Mouse (Mus musculus) heart, adult 11 months (tissue): Measurements from ENCODE around the gene Stub1.

ENCODE experiments used
- DNase-seq: peaks from one replicate; pipeline ENCODE4 v3.0.0; 2022

The Stub1 gene

GRCm38 (mm10) chr17:25867836-25868600, 34.8 kb upstream of the Stub1 start:
- DNase-seq: peak; percentile 98

- DNase-seq: no peak
Observed at GRCm38 (mm10) chr17:25867509-25867835, 34.3 kb upstream of the Stub1 start.

GRCm38 (mm10) chr17:25866172-25866571, 33.0 kb upstream of the Stub1 start:
- DNase-seq: peak; percentile 96

DNA sequence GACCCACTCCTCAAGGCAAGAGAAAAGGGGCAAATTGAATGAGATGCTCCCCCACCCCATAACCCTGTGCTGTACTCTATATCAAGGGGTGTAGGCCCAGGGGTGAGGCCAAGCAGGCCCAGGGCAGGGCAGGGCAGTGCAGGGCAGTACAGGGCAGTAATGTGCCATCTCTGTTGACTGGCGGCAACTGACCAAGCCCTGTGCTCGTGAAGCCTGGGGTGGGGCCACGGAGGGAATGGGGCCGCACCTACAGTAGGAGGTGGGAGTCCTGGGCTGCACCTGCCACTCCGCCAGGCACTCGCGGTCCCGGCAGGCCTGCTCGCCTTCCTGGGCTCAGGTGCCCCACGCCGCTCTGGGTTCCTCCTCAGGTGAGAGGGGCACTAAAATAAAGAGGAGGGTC, 32.1 kb upstream of the Stub1 start:
- DNase-seq: no peak

DNA sequence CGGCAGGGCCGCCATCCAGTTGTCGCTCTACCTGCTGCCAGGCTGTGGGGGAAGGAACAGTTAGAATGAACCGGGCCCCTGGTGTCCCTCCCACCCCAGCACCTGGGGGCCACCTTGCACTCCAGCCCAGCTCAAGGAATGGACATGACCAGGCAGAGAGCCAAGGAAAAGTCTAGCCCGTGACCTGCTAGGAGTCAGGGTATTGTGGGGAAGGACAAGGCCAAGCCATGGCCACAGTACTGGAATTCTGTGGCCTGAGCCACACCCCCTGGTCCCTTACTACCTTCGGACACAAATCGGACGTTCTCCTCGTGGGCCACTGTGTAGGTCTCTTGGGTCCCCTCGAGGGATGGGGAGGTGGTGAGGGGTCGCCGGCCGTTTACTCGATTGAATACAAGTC, 31.1 kb upstream of the Stub1 start:
- no peak for DNase-seq

DNA sequence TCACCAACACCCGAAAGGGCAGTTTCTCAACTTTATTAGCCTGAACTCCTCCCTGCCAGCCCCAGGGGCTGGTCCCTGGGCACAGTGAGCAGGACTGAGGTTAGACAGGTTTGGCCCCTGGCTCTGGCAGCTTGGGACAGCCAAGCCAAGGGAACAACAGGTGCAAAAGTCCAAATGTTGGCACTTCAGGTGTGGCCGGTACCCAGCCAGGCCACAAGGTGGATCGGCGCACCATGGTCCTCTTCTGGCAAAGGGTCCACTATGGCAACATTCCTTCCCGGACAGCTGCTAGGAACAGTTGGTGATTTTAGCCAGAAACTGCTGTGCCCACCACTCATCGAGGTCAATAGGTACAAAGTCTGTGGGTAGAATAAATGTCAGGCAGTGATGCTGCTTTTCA, 30.5 kb upstream of the Stub1 start:
- no peak for DNase-seq

GRCm38 (mm10) chr17:25861704-25862612, 28.8 kb upstream of the Stub1 start:
- no peak for DNase-seq

DNA sequence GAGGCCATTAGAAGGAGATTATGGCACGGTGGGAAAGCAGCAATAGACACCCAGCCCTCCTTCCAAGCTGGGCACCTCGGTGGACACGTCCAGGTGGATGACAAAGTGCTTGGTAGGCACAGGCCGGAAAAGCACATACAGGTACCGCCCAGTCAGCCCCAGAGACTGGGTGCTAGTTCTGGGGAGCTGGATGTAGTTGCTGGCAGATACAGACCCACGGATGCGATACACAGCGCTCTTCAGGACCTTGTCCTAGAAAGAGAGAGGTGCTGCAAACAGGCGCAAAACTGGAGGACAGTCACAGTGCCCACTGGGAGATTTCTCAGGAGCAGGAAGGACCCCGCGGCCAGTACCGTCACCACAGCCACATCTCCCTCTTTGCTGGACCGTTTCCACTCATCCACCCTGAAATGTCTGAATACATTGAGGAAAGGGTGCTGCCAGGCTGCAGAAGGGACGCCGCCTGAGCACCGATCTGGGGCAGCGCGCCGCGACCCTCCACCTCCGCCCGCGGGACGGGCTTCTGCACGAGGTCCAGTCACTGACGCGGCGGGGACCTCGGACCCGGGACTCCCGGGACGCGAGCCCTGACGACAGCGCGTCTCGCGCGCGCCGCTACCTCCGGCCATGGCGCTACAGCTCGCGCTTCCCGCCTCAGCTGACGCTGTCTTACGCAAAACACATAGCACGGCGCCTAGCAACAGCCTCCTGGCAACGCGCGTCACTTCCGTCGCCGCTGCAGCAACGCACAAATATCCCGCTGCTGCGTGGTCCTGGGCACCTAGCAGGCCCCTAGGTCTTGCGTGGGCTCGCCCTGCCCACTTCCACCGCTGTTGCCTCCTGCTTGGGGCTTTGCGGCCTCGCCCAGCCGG, 27.9 kb upstream of the Stub1 start, which contains the start of gene Wdr90:
TSS of gene Wdr90 (minus strand) at position 670 of the 872 bp plus-strand sequence.
- peak; percentile 99 for DNase-seq

- DNase-seq: no peak
Observed at GRCm38 (mm10) chr17:25860229-25860628, 27.0 kb upstream of the Stub1 start.

- peak; percentile 100 for DNase-seq
Observed at GRCm38 (mm10) chr17:25844396-25844901, 11.2 kb upstream of the Stub1 start, which contains the start of gene Rhot2. TSS of gene Rhot2 (minus strand) at chr17:25844851.

- DNase-seq: no peak
Observed at GRCm38 (mm10) chr17:25843636-25844395, 10.6 kb upstream of the Stub1 start.

DNA sequence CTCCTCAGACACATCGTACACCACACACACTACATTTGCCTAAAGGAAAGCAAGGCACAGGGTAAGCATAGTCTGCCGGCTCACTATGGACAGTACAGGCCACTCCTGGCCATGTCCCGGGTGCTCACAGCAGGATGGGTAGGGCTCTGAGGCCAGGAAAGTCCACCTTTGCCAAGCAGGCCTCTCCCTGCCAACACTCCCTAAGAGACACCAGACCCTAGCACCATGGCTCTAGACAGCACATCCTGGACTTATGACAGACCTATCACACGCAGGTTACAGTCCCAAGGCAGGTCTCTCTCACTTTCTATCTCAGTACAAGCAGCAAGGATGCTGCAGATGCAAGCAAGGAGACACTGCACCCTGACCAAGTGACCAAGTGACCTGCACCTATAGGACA, 9.9 kb upstream of the Stub1 start:
- DNase-seq: no peak

GRCm38 (mm10) chr17:25842509-25842908, 9.3 kb upstream of the Stub1 start:
- DNase-seq: no peak

DNA sequence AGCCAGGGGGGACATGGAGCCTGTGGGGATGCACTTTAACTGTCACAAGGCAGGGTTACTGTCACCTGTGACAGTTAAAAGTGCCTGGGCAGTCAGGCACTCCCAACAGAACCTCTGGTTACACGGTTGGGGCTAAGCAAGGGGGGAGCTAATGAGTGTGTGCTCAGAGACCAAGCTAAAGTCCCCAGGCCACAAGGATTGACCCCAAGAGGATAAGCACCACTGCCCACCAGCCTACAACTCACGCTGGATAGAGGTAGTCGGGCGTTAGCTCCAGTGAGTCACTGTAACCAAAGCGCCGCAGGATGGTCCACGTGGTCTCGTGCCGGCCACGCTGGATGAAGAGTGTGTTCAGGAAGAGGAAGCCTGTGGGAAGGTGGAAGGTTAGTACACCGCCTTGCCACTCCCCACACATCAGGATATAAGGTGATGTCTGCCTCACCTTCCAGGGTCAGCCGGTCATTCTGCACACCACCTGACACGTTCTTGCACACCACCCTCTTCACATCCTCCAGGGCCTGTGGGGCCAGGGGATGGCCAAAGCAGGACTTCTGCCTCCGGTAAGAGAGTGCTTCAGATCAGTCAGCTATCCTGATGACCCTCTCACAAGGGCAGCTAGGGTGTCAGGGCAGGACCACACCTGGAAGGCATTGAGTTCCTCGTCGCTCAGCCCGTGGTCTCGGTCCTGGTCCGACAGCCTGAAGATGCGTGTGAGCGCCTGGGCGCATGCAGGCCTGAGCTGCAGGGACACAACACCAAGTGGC, 8.1 kb upstream of the Stub1 start, which contains the start of gene Gm20683:
TSS of gene Gm20683 (minus strand) at position 647 of the 764 bp plus-strand sequence.
- peak; percentile 91 for DNase-seq

- peak; percentile 90 for DNase-seq
Observed at GRCm38 (mm10) chr17:25840519-25840918, 7.3 kb upstream of the Stub1 start.

GRCm38 (mm10) chr17:25839455-25840235, 6.4 kb upstream of the Stub1 start:
- peak; percentile 92 for DNase-seq

GRCm38 (mm10) chr17:25838904-25839303, 5.7 kb upstream of the Stub1 start:
- DNase-seq: peak; percentile 86

- DNase-seq: peak; percentile 89
Observed at GRCm38 (mm10) chr17:25837533-25837932, 4.3 kb upstream of the Stub1 start.

GRCm38 (mm10) chr17:25837076-25837410, 3.8 kb upstream of the Stub1 start, which contains the start of gene Rhbdl1:
TSS of gene Rhbdl1 (minus strand) at chr17:25837295.
- DNase-seq: peak; percentile 98
